Mouse (Mus musculus): ENCODE measurements at regions not wholly inside any gene's neighbourhood (a gene's known extent, or its start where the extent isn't known, plus 50 kb on each side); places are given as distances from the start of the nearest gene placed in this dataset.

- no peaks in the 10 kb centered on the region for H3K36me3 ChIP-seq (replicated peaks; ENCODE audit: low read length)
- TF ChIP-seq FLI1 (IDR thresholded peaks at IDR 0.05; ENCODE audit: low read length) (no peak), GATA1 (IDR thresholded peaks at IDR 0.05; ENCODE audit: borderline replicate concordance, low read length) (no peak)
- H3K4me1 ChIP-seq, result no peaks in the 10 kb centered on the region
- peaks cover 10% of the 10 kb centered on the region for H3K9me3 ChIP-seq
- H3K27me3 ChIP-seq (replicated peaks), result no peaks in the 10 kb centered on the region
- no peak overlapping the region for H3K4me3 ChIP-seq (replicated peaks)
These were observed 95.3 kb downstream of the Lurap1l start for GRCm38 (mm10) chr4:81005507-81006328.

DNA sequence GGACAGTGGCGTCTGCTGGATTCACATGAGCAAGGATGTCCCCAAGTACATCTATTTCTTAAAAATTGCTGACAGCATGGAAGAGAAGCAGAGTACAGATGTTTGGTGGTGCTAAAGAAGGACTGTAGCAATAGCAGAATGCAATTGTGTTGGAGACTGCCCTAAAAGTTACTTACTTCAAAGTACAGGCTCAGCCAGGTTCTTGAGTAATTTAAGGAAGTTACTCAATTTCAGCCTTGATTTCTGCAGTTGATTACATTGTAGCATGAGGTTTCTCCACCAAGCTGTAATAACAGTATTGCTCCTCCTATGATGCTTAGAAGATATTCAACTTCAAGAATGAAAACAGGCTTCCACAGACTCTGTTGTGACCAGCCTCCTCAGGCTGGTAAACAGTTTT lies 96.1 kb downstream of the Lurap1l start:
- Histone ChIP-seq H3K4me1 (no peaks in the 10 kb centered on the region), H3K9me3 (peaks cover 5% of the 10 kb centered on the region), H3K4me3 (replicated peaks) (no peak overlapping the region), H3K36me3 (replicated peaks; ENCODE audit: low read length) (no peaks in the 10 kb centered on the region), H3K27me3 (replicated peaks) (no peaks in the 10 kb centered on the region)
- TF ChIP-seq GATA1 (IDR thresholded peaks at IDR 0.05; ENCODE audit: borderline replicate concordance, low read length) (no peak), FLI1 (IDR thresholded peaks at IDR 0.05; ENCODE audit: low read length) (no peak)

DNA sequence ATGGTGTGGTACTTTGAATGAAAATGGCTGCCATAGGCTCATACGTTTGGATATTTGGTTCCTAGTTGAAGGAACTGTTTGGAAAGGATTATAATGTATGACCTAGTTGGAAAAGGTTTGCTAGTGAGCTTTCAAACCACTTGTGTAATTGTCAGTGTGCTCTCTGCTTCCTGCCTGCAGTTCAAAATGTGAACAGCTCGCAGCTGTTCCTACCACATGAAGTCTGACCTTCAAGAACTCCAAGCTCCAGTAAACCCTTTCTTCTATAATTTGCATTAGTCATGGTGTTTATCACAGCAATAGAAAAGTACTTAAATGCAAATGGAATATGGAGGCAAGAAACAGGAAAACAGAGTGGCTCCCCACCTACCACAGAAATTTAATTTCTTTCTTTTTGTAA lies 111.4 kb downstream of the Lurap1l start:
- TF ChIP-seq GATA1 (IDR thresholded peaks at IDR 0.05; ENCODE audit: borderline replicate concordance, low read length), result no peak
- TF ChIP-seq FLI1 (IDR thresholded peaks at IDR 0.05; ENCODE audit: low read length), result no peak
- no peak overlapping the region for H3K4me3 ChIP-seq (replicated peaks)

DNA sequence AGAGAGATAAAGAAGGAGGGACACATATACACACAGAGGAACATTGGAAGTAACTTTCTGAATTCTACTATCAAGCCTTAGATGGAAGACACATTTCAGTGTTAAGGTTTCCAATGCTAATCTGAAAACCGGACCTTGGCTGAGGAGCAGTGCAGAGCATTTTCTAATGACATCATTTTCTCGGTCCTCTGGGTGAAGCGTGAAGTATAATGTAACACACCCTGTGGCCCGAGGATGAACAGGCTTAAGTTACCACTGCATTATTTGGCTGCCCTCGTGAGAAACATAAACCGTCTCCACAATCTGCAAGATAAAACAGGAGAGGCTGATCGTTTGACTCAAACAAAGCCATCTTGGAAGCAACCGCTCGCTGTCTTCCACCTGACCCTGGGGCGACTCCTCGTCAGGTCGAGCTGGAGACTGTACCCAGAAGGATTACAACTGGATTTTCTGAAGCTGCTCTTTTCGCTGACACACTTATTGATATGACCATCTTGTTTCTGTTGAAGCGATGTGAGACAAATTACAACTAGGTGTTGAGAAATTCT lies 113.1 kb downstream of the Lurap1l start:
- TF ChIP-seq FLI1 (IDR thresholded peaks at IDR 0.05; ENCODE audit: low read length), result no peak
- TF ChIP-seq GATA1 (IDR thresholded peaks at IDR 0.05; ENCODE audit: borderline replicate concordance, low read length), result no peak
- H3K9me3 ChIP-seq, result no peaks in the 10 kb centered on the region

More for the DNA sequence above, 111.4 kb downstream of the Lurap1l start:
- Histone ChIP-seq H3K4me1 (no peaks in the 10 kb centered on the region), H3K9me3 (no peaks in the 10 kb centered on the region), H3K27me3 (replicated peaks) (no peaks in the 10 kb centered on the region), H3K36me3 (replicated peaks; ENCODE audit: low read length) (no peaks in the 10 kb centered on the region)

DNA sequence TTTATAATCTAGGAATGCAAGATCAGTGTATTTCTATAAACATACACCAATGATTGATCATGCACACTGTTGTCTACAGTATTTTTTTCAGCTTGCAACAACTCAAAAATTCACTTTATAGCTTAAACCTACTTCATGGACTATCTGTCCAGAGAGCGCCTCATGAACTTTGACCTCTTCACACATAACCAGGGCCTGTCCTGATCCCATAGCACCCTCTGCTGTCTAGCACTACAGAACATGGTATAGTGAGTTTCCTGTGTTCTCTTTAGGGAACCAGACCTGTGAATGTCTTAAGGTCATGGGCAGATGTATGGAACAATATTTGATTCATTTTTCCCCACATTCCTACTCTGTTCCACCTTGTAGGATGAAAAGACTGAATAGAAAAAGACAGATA lies 117.1 kb downstream of the Lurap1l start:
- Histone ChIP-seq H3K4me1 (no peaks in the 10 kb centered on the region), H3K9me3 (no peaks in the 10 kb centered on the region), H3K27me3 (replicated peaks) (no peaks in the 10 kb centered on the region), H3K4me3 (replicated peaks) (no peak overlapping the region), H3K36me3 (replicated peaks; ENCODE audit: low read length) (no peaks in the 10 kb centered on the region)
- TF ChIP-seq GATA1 (IDR thresholded peaks at IDR 0.05; ENCODE audit: borderline replicate concordance, low read length) (no peak), FLI1 (IDR thresholded peaks at IDR 0.05; ENCODE audit: low read length) (no peak)

More for the DNA sequence above, 113.1 kb downstream of the Lurap1l start:
- Histone ChIP-seq H3K27me3 (replicated peaks) (no peaks in the 10 kb centered on the region), H3K4me3 (replicated peaks) (no peak overlapping the region), H3K4me1 (no peaks in the 10 kb centered on the region), H3K36me3 (replicated peaks; ENCODE audit: low read length) (no peaks in the 10 kb centered on the region)

- no peaks in the 10 kb centered on the region for H3K9me3 ChIP-seq
These were observed 120.2 kb downstream of the Lurap1l start for GRCm38 (mm10) chr4:81030671-81031070.

GRCm38 (mm10) chr4:81037336-81037902 lies 127.0 kb downstream of the Lurap1l start:
- no peaks in the 10 kb centered on the region for H3K4me1 ChIP-seq
- no peak overlapping the region for H3K4me3 ChIP-seq (replicated peaks)
- H3K27me3 ChIP-seq (replicated peaks), result no peaks in the 10 kb centered on the region
- peaks cover 4% of the 10 kb centered on the region; the same call in 1 of the 2 replicates for H3K9me3 ChIP-seq
- no peaks in the 10 kb centered on the region for H3K36me3 ChIP-seq (replicated peaks; ENCODE audit: low read length)
- no peak for TF ChIP-seq GATA1 (IDR thresholded peaks at IDR 0.05; ENCODE audit: borderline replicate concordance, low read length)
- TF ChIP-seq FLI1 (IDR thresholded peaks at IDR 0.05; ENCODE audit: low read length), result no peak

More at GRCm38 (mm10) chr4:81030671-81031070, 120.2 kb downstream of the Lurap1l start:
- H3K27me3 ChIP-seq (replicated peaks), result no peaks in the 10 kb centered on the region
- no peak for TF ChIP-seq FLI1 (IDR thresholded peaks at IDR 0.05; ENCODE audit: low read length)
- TF ChIP-seq GATA1 (IDR thresholded peaks at IDR 0.05; ENCODE audit: borderline replicate concordance, low read length), result no peak
- H3K4me1 ChIP-seq, result no peaks in the 10 kb centered on the region
- no peak overlapping the region for H3K4me3 ChIP-seq (replicated peaks)
- H3K36me3 ChIP-seq (replicated peaks; ENCODE audit: low read length), result no peaks in the 10 kb centered on the region

DNA sequence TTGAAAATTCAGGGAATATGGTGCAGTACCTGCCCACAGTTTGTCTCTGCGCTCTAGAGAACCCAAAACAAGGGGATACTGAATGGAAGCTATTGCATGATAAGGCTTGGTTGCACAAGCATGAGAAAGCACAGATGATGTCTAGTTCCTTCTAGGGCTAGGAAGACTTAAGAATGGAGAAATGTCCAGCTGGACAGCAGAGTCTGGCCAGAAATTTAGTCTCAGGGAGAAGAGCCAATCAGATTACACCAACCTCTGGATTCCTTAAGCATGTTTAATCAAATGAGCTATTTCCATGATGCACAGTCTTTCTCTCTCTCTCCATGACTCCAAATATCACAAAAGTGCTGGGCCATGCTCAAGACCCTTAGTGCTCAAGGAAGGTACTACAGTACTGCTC lies 147.8 kb downstream of the Lurap1l start:
- no peaks in the 10 kb centered on the region for H3K4me1 ChIP-seq
- H3K27me3 ChIP-seq (replicated peaks), result no peaks in the 10 kb centered on the region
- no peak overlapping the region for H3K4me3 ChIP-seq (replicated peaks)
- H3K36me3 ChIP-seq (replicated peaks; ENCODE audit: low read length), result no peaks in the 10 kb centered on the region
- no peak for TF ChIP-seq GATA1 (IDR thresholded peaks at IDR 0.05; ENCODE audit: borderline replicate concordance, low read length)
- no peak for TF ChIP-seq FLI1 (IDR thresholded peaks at IDR 0.05; ENCODE audit: low read length)
- 0 out of 2 replicates have a peak, but pooled peaks cover 4% of the 10 kb centered on the region for H3K9me3 ChIP-seq

DNA sequence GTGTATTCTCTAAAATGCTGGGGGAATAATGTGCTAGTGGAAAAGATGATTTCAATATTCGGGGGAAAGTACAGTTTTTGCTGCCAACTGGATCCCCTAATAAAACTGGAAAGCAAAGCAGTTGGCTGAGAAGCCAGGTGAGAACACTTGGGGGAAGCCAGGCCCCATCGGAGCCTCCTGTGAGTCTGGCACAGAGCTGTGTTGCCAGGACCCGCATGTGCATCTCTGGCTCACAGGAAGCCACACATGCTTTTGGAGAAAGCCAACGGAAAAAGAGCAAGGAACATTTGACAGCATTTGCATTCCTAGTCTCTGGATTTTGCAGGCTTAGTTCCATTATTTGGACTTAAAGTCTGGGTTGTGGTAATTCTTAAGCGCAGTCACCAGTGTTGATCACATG lies 148.4 kb downstream of the Lurap1l start:
- Histone ChIP-seq H3K4me3 (replicated peaks) (no peak overlapping the region), H3K36me3 (replicated peaks; ENCODE audit: low read length) (no peaks in the 10 kb centered on the region), H3K27me3 (replicated peaks) (no peaks in the 10 kb centered on the region), H3K4me1 (no peaks in the 10 kb centered on the region), H3K9me3 (0 out of 2 replicates have a peak, but pooled peaks cover 4% of the 10 kb centered on the region)
- TF ChIP-seq FLI1 (IDR thresholded peaks at IDR 0.05; ENCODE audit: low read length), result no peak
- no peak for TF ChIP-seq GATA1 (IDR thresholded peaks at IDR 0.05; ENCODE audit: borderline replicate concordance, low read length)

GRCm38 (mm10) chr4:81059356-81059755 lies 148.9 kb downstream of the Lurap1l start:
- Histone ChIP-seq H3K4me3 (replicated peaks) (no peak overlapping the region), H3K36me3 (replicated peaks; ENCODE audit: low read length) (no peaks in the 10 kb centered on the region), H3K4me1 (no peaks in the 10 kb centered on the region), H3K27me3 (replicated peaks) (no peaks in the 10 kb centered on the region), H3K9me3 (0 out of 2 replicates have a peak, but pooled peaks cover 4% of the 10 kb centered on the region)
- TF ChIP-seq FLI1 (IDR thresholded peaks at IDR 0.05; ENCODE audit: low read length) (no peak), GATA1 (IDR thresholded peaks at IDR 0.05; ENCODE audit: borderline replicate concordance, low read length) (no peak)

Data from megakaryocyte, embryonic 14.5 days (primary cell).